Mouse (Mus musculus): ENCODE data around the gene Rdh12.

DNA sequence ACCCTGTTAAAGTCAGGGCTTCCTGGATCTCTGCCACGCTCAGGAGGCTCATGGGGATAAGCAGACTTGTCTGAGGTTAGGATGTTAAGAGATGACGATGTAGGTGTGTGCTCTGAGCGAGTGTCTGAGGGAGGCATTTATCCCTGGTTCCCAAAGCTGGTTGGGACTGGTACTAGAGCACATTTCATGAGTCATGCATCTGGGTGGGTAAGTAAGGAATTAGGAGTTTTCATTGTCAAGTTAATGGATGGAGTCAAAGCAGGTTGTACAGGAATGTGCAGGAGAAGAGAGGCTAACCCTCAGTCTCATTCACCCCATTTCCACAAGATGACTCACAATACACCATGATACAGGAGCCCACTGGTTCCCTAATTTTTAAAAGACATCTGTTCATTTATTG, 39.4 kb downstream of the Rdh12 start:
- TF ChIP-seq FLI1 (IDR thresholded peaks at IDR 0.05; ENCODE audit: low read length) (no peak), GATA1 (IDR thresholded peaks at IDR 0.05; ENCODE audit: borderline replicate concordance, low read length) (no peak)
